Mouse (Mus musculus) right cerebral cortex, postnatal 25 days (tissue): Measurements from ENCODE around the gene Slc22a21.
"Not testable (repeated sequence)": the region's sequence is repeated elsewhere in the genome, so short reads cannot be mapped to it uniquely, and the experiment has no call there.

Source experiments
- DNase-seq: peaks from one replicate; pipeline ENCODE4 v3.0.0; 2022

The Slc22a21 gene

GRCm38 (mm10) chr11:53997661-53998060 lies 17.5 kb upstream of the Slc22a21 start:
- DNase-seq, result no peak

- DNase-seq, result no peak
Measured at GRCm38 (mm10) chr11:53992264-53992663, 12.1 kb upstream of the Slc22a21 start.

- DNase-seq, result no peak
Measured at GRCm38 (mm10) chr11:53989232-53989631, 9.1 kb upstream of the Slc22a21 start.

- no peak for DNase-seq
Measured at GRCm38 (mm10) chr11:53988081-53988480, 7.9 kb upstream of the Slc22a21 start.

GRCm38 (mm10) chr11:53981396-53981795 lies 1.3 kb upstream of the Slc22a21 start:
- DNase-seq, result no peak

- not testable (repeated sequence) for DNase-seq
Measured at GRCm38 (mm10) chr11:53979456-53979787, 710 bp downstream of the Slc22a21 start.

DNA sequence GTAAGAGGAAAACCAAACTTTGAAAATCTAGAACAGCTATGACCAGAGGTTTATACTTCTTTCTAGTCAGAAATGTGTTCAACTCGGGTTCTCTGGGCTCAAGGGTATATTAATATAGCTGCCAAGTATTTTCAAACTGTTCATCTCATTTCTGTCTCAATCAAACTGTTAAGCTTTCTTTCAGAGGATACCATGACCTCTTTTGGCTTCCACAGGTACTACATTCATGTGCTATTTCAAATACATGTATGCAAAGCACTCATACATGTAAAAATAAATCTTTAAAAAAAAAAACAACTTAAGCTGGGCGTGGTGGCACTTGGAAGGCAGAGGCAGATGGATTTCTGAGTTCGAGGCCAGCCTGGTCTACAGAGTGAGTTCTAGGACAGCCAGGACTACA lies 2.5 kb downstream of the Slc22a21 start:
- DNase-seq, result no peak

GRCm38 (mm10) chr11:53975559-53975958 lies 4.6 kb downstream of the Slc22a21 start:
- DNase-seq, result no peak

DNA sequence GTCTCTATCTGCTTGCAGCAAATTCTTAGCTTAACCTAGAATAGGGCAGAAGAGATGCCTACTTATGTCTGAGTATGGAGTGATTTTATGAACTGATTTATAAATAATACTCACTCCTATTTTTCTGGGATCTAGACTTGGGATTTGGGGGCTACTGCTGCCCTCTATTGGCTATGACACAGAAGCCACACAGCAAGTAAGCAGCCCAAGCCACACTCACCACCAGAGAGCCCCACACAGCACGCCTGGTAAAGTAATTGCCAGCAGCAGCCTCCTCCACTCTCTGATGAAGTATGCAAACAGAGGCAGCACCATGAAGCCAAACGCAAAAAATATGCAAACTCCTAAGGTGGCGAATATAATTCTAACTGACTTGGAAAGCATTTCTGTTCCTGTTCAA lies 21.1 kb downstream of the Slc22a21 start:
- DNase-seq, result no peak

DNA sequence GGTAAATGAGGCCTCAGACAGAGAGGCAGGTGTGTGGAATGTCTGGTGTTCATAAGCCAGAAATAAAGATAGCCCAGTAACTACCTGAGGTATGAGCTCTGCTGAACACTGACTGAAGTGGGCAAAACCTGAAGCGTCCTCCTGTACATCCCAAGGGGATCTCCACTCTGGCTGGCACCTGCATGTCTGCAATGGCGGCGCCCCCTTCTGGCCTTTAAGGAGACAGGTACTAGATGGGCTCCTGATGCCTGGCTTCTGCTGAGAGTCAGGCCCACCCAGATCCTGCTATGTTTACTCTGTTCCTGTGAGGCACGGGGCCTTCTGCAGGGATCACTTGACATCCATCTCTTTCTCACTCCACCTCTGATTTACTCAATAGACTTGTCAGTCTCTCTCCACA lies 22.0 kb downstream of the Slc22a21 start:
- DNase-seq, result not testable (repeated sequence)

DNA sequence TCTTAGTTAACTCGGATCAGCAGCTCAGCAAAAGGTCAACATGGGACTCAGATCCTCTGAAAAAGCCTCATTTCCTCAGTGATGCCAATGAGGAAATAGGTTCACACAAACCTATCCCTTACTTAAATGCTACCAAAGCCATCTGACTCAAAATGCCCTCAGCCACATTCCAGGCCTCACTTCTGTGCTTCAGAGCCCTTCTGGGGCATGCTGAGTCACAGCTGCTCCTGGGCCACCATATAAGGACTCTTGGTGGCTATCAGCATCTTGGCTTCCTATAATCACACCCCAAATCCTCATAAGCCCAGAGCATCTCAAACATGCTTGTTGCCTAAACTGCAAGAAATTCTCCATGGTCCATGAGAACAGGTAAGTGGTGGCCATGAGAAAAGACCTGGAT lies 23.5 kb downstream of the Slc22a21 start:
- DNase-seq, result no peak

- no peak for DNase-seq
Measured at GRCm38 (mm10) chr11:53954653-53955052, 25.5 kb downstream of the Slc22a21 start.

- DNase-seq, result not testable (repeated sequence)
Measured at GRCm38 (mm10) chr11:53950133-53950532, 30.0 kb downstream of the Slc22a21 start.

- DNase-seq, result not testable (repeated sequence)
Measured at GRCm38 (mm10) chr11:53931944-53932318, 48.2 kb downstream of the Slc22a21 start.

GRCm38 (mm10) chr11:53931091-53931943 lies 48.8 kb downstream of the Slc22a21 start:
- peak; percentile 39 for DNase-seq

GRCm38 (mm10) chr11:53929741-53930140 lies 50.4 kb downstream of the Slc22a21 start:
- DNase-seq, result no peak

DNA sequence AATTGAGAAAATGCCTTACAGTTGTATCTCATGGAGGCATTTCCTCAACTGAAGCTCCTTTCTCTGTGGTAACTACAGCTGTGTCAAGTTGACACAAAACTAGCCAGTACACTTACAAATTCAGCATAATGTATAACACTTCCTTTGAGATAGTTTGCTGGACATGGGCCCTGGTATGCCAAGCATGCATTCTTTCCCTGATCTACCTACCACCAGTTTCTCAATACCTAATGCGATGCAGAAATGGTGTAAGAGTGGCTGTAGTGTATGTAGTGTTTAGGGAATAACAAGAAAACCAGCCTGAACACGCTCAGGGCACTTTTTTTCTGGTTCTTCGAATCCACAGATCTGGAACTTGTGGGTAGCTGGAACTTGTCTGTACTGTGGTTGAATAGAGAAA lies 51.5 kb downstream of the Slc22a21 start:
- no peak for DNase-seq

DNA sequence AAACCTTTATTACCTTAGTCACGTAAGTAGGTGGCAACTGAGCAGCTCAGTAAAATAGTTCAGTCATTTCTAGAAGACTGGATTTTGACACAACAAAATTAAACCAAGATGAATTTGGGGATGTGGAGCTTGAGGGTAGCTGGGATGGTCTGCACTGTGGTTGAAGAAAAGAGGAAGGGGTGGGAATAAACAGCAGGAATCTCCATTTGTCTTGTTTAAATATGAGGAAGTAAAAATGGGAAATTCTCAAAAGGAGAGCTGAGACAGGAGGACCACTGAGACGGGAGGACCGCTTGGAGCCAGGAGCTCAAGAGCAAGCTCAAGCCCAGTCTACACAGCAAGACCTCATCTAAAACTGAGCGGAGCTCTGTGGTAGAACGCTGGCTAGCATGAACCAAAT lies 53.8 kb downstream of the Slc22a21 start:
- no peak for DNase-seq

DNA sequence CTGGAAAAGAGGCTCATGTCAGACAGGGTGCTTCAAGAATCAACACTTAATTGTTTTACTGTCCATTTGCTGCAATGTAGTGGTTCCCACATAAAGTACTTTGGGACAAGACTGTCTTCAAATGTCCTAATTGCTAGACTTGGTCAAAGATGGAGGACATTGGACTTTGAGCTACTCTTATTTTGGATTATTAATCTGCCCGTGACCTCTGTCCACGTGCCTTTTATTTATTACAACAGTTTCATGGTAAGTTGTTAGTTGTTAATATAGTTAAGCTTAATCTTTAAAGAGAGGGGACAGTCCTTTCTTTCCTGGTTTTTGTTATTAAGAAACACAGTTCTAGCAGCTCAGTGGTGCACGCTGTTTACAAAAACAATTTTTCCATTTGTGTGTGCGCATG lies 61.3 kb downstream of the Slc22a21 start:
- no peak for DNase-seq

GRCm38 (mm10) chr11:53911011-53911410 lies 69.1 kb downstream of the Slc22a21 start:
- no peak for DNase-seq

GRCm38 (mm10) chr11:53908686-53909085 lies 71.4 kb downstream of the Slc22a21 start:
- DNase-seq, result no peak

GRCm38 (mm10) chr11:53904534-53904925 lies 75.6 kb downstream of the Slc22a21 start:
- no peak for DNase-seq

DNA sequence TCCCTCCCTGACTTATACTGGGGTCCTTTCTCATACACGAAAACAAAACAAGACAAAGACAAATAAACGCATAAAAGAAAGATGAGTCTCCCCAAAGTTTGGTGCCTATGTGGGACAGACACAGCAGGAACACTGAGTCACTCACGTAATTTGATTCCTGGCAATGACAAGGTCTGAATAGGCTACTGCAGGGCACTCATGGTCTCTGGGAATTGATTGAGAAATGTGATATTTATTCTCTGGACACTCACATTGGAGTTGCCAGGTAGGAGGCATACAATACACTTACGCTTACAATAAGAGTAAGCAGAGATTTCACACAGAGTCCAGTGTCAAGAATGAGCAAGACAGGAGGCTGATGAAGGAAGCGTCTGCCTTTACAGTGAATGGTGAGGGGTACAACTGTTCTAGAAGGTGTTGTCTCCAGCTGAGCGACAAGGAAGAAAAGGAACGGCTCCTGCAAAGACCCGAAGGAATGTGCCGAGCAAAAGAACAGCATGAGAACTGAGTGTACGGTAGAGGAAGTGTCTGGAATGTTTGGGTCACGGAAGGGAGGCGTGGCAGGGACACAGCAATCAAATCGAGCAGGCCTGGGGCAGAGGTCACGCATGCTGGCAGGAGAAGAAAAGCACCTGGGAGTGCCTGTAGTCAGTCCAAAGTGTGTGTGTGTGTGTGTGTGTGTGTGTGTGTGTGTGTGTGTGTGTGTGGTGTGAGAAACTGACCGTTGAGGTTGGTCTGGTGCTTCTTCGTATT lies 76.2 kb downstream of the Slc22a21 start:
- DNase-seq, result no peak

DNA sequence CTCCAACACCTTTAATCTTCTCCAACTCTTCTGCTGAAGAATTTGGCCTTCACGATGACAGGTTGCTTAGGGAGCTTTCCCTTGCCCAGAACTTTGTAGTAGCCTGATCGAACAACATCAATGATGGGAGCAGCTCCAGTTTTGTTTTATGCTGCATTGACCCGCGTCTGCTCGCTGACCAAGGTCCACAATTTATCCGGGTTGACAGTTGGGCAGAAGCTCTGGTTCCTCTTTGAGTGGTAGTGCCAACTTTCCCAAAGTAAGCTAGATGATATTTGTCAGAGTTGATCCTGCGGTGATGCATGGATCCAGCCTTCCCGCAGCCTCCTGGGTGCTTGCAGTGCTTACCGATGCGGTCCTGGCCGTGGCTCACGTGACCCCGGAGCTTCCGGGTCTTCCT lies 77.4 kb downstream of the Slc22a21 start:
- no peak for DNase-seq
